Mouse (Mus musculus) stomach, postnatal 0 days (tissue): ENCODE results near the gene Setd7.

Source experiments
- CTCF ChIP-seq: IDR thresholded peaks from 2 replicates; pipeline ENCODE4 v1.5.1; 2016; ENCODE audit warnings: antibody characterized with exemption, low read depth, mild to moderate bottlenecking, moderate library complexity
- EP300 ChIP-seq: optimal IDR thresholded peaks from 2 replicates; pipeline ENCODE3; 2016; ENCODE audit warnings: antibody characterized with exemption

DNA sequence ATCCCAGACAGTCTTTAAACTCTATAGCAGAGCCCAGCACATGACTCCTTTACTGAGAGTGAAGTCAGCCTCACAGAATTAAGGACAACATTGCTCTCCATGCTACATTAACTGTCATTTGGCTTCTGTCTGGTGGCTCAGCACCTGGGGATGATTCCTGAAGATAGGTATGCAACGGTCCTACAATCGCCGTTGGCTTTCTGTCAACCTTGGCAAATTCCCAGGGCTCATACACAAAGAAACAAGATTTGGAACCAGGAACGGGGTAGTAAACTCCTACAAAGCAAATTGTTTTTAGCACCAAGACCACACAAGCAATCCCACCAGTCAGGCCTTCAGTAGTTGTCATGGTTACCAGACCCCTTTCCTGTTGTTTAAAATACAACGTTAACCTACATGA, 27.1 kb downstream of the Setd7 start:
- TF ChIP-seq CTCF: no peak
- no peak for TF ChIP-seq EP300
